Mouse (Mus musculus): ENCODE data around the gene Fbxl12. TPM values are rescaled to one million over a fixed set of nuclear protein-coding genes. Genes with fewer than 3 reads are reported as not detected.

Gene Fbxl12
- polyA plus RNA-seq, 1 experiment = 26.9 TPM

GRCm38 (mm10) chr9:20606269-20606668, 38.3 kb downstream of the Fbxl12 start:
- TF ChIP-seq POLR2A (IDR thresholded peaks at IDR 0.05; ENCODE audit: extremely low read depth, insufficient read depth, low read length) = no peak
- no peak for TF ChIP-seq CTCF (IDR thresholded peaks at IDR 0.05; ENCODE audit: extremely low read depth, insufficient read depth, low read length)
- Histone ChIP-seq H3K4me1 (ENCODE audit: control insufficient read depth, insufficient read depth, low read length) (no peaks in the 10 kb centered on the region), H3K4me3 (ENCODE audit: insufficient read depth, low read length) (no peak overlapping the region; the same call in 1 of the 2 replicates), H3K27ac (ENCODE audit: insufficient read depth, low read length) (no peak overlapping the region)

DNA sequence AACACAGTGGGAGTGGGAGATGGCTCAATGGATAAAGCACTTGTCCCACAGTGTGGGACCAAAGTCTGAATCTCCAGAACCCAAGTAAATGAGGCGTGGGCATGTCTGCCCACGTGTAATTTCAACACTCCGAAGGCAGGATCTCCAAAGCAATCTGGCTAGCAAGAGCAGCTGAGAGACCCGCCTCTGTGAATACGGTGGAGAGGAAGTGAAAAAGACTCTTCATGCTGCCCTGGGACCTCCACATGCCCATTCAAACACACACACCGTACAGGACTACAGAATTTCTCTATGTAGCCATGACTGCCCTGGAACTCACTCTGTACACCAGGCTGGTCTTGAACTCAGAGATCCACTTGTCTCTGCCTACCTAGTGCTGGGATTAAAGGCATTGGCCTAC, 43.3 kb downstream of the Fbxl12 start:
- TF ChIP-seq POLR2A (IDR thresholded peaks at IDR 0.05; ENCODE audit: extremely low read depth, insufficient read depth, low read length) (no peak), CTCF (IDR thresholded peaks at IDR 0.05; ENCODE audit: extremely low read depth, insufficient read depth, low read length) (no peak)
- H3K4me1 ChIP-seq (ENCODE audit: control insufficient read depth, insufficient read depth, low read length) = no peaks in the 10 kb centered on the region
- H3K4me3 ChIP-seq (ENCODE audit: insufficient read depth, low read length) = no peak overlapping the region
- no peak overlapping the region for H3K27ac ChIP-seq (ENCODE audit: insufficient read depth, low read length)

DNA sequence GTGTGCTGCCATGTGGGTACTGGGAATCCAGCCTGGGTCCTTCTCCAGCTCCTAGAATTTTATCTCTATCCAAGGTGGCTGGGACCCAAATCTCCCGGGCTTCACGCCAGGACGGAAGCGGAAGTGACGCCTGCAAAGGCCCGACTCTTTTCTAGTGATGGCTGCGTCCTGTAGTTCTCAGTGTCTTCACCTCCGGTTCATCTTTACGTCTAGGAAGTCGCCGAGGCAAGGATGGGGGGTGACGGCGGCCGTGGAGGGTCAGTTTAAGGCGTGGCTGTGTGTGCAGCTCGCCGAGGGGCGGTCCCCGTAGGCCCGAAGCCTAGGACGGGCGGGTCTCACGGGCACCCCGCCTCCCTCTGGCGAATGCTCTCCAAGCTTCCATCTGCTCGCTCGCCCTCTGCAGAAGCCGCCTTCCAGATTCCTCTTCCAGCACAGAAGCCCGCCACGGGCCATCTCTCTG, 63.4 kb downstream of the Fbxl12 start, which contains the start of gene Zfp846:
Gene Zfp846, plus strand, starts transcription at position 117 of the 460 bp plus-strand sequence.
- no peak for TF ChIP-seq CTCF (IDR thresholded peaks at IDR 0.05; ENCODE audit: extremely low read depth, insufficient read depth, low read length)
- TF ChIP-seq POLR2A (IDR thresholded peaks at IDR 0.05; ENCODE audit: extremely low read depth, insufficient read depth, low read length) = peak; percentile 38; the same call in 1 of the 2 replicates
- H3K4me3 ChIP-seq (ENCODE audit: insufficient read depth, low read length) = peak within 1 kb of the TSS; percentile 52

DNA sequence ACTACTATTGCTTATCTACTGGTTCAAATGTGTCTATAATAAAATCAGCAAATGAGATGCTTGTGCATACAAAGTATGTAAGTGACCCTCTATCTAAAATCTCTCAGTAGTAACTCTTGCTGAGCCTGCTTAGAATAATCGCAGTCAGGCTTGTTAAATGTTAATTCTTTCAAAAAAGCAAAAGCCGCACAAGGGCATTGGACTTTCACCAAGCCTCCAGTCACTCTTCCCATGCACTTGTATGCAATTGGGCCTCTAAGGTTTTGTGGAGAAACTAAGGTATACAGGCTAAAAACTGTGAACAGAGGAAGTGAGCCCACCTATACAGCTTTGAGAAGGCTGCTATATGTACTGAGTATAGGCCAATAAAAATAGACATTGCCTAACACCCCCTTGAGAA, 68.0 kb downstream of the Fbxl12 start:
- no peak for TF ChIP-seq POLR2A (IDR thresholded peaks at IDR 0.05; ENCODE audit: extremely low read depth, insufficient read depth, low read length)
- no peak for TF ChIP-seq CTCF (IDR thresholded peaks at IDR 0.05; ENCODE audit: extremely low read depth, insufficient read depth, low read length)
- H3K27ac ChIP-seq (ENCODE audit: insufficient read depth, low read length) = no peak overlapping the region
- H3K4me1 ChIP-seq (ENCODE audit: control insufficient read depth, insufficient read depth, low read length) = no peaks in the 10 kb centered on the region
- no peak overlapping the region for H3K4me3 ChIP-seq (ENCODE audit: insufficient read depth, low read length)

More for the DNA sequence above, 63.4 kb downstream of the Fbxl12 start, which contains the start of gene Zfp846:
- Histone ChIP-seq H3K4me1 (ENCODE audit: control insufficient read depth, insufficient read depth, low read length) (no peaks in the 10 kb centered on the region; the same call in 1 of the 2 replicates), H3K27ac (ENCODE audit: insufficient read depth, low read length) (0 out of 2 replicates have a peak within 1 kb of the TSS, but pooled peaks have one; percentile 30)

- H3K4me3 ChIP-seq (ENCODE audit: insufficient read depth, low read length) = no peak overlapping the region
- H3K27ac ChIP-seq (ENCODE audit: insufficient read depth, low read length) = no peak overlapping the region
- no peak for TF ChIP-seq POLR2A (IDR thresholded peaks at IDR 0.05; ENCODE audit: extremely low read depth, insufficient read depth, low read length)
- no peak for TF ChIP-seq CTCF (IDR thresholded peaks at IDR 0.05; ENCODE audit: extremely low read depth, insufficient read depth, low read length)
- H3K4me1 ChIP-seq (ENCODE audit: control insufficient read depth, insufficient read depth, low read length) = no peaks in the 10 kb centered on the region
Measured at GRCm38 (mm10) chr9:20571060-20571459, 73.5 kb downstream of the Fbxl12 start.

Other genes starting within 250 kb of the Fbxl12 start
- gene Zfp26, start 184.6 kb downstream of the Fbxl12 start, polyA plus RNA-seq (2012; rRNA removed) = 8.6 and 9.6 TPM in 2 replicates
- 17.0 and 19.2 TPM in 2 replicates for gene Zfp426, start 152.0 kb downstream of the Fbxl12 start, polyA plus RNA-seq (2012; rRNA removed)
- gene Zfp266, start 123.3 kb downstream of the Fbxl12 start, polyA plus RNA-seq (2012; rRNA removed) = 19.1 and 19.5 TPM in 2 replicates
- 11.9 TPM in 2 replicates for gene Zfp846, start 63.5 kb downstream of the Fbxl12 start, polyA plus RNA-seq (2012; rRNA removed)
- 569 and 577 TPM in 2 replicates for gene Ubl5, start 1.9 kb downstream of the Fbxl12 start, polyA plus RNA-seq (2012; rRNA removed)
- 47.1 and 47.4 TPM in 2 replicates for gene Pin1, start 7.3 kb upstream of the Fbxl12 start, polyA plus RNA-seq (2012; rRNA removed)
- 202 and 204 TPM in 2 replicates for gene Olfm2, start 101.6 kb upstream of the Fbxl12 start, polyA plus RNA-seq (2012; rRNA removed)
- 1.2 and 1.3 TPM in 2 replicates for gene Col5a3, start 170.3 kb upstream of the Fbxl12 start, polyA plus RNA-seq (2012; rRNA removed)
- gene Rdh8, start 173.7 kb upstream of the Fbxl12 start, polyA plus RNA-seq (2012; rRNA removed) = not detected in 2 replicates
- 237 and 256 TPM in 2 replicates for gene A230050P20Rik, start 223.9 kb upstream of the Fbxl12 start, polyA plus RNA-seq (2012; rRNA removed)
- gene Angptl6, start 235.0 kb upstream of the Fbxl12 start, polyA plus RNA-seq (2012; rRNA removed) = 12.6 and 14.5 TPM in 2 replicates
- gene Ppan, start 243.4 kb upstream of the Fbxl12 start, polyA plus RNA-seq (2012; rRNA removed) = 41.7 and 43.4 TPM in 2 replicates

Data from cortical plate, adult 2 months (tissue).